Mouse (Mus musculus): Measurements from ENCODE around the gene Capsl. TPM values are rescaled to one million over a fixed set of nuclear protein-coding genes. Genes with fewer than 3 reads are reported as not detected.

Gene Capsl
- polyA plus RNA-seq, 1 experiment from 2014 or later: 0.65 TPM

DNA sequence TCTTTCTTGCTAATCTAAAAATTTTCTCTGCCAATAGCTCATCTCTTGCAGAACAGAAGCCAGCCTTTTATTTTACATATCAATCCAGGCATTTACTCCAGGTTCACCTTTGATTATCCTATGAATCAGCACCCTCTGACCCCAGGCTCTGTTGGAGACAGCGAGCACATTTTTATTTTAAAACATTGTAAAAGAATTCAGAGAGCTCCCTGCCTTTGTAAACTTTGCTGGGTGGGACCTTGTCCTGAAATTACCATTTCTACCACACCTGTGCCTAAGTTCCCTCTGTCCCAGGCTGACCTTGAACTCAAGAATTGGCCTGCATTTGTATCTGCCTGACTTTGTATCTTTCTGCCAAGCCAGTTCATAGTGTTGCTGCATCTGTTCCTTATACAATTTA is 17.0 kb downstream of the Capsl start:
- Histone ChIP-seq H3K9ac (replicated peaks) (no peak overlapping the region), H3K9me3 (ENCODE audit: low read length) (no peaks in the 10 kb centered on the region), H3K4me2 (ENCODE audit: low read depth, low read length) (no peak overlapping the region), H3K27me3 (ENCODE audit: insufficient read depth, low read length) (no peaks in the 10 kb centered on the region), H3K27ac (ENCODE audit: low read depth) (no peak overlapping the region), H3K4me1 (ENCODE audit: insufficient read depth) (no peaks in the 10 kb centered on the region), H3K36me3 (replicated peaks; ENCODE audit: insufficient read depth, low read length) (no peaks in the 10 kb centered on the region), H3K4me3 (ENCODE audit: low read depth, low read length) (no peak overlapping the region)
- ATAC-seq (no peak), DNase-seq (no peak)
- TF ChIP-seq EP300 (IDR thresholded peaks at IDR 0.05; ENCODE audit: low read depth) (no peak), CTCF (IDR thresholded peaks at IDR 0.05; ENCODE audit: low read depth) (no peak)
- WGBS (ENCODE audit: insufficient replicate concordance): 62% methylated on average over 1 of the region's 1 CpGs

DNA sequence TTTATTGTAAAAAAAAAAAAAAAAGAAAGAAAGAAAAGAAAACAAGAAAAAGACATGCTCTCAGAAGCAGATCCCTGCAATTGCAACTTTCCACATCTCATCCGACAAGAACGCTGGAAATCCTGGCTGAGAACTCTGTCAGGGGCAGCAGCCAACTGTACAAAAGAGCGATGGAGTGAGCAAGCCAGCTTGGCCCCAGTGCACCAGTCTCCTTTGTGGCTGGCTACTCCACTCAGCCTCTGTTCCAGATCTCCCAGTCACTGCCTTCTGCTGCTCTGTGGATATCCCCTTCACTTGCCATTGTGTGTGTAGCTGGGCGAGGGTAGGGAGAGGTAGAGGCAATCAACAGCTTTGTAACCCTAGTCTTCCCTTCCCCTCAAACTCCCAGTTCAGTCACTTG is 18.4 kb downstream of the Capsl start:
- no peak for ATAC-seq

DNA sequence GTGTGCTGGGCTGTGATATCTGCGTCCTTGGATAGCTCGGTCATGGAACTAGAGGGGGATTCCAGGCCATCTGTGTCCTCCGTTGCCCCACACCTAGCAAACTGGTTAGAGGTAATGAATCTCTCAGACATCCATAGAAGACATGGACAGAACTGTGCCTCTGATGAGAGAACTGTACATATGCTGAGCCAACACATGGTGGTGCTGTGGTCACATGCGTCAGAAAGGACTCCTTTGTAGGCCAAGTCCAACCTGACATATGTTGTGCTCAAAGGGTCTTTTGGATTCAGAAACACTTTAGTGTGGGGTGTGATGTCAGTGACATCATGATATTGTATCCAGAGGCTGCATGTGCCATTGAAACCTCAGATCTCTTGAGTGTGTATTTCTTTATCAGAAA is 19.4 kb downstream of the Capsl start:
- Histone ChIP-seq H3K27me3 (ENCODE audit: insufficient read depth, low read length) (no peaks in the 10 kb centered on the region), H3K9ac (replicated peaks) (no peak overlapping the region), H3K27ac (ENCODE audit: low read depth) (no peak overlapping the region), H3K4me1 (ENCODE audit: insufficient read depth) (no peaks in the 10 kb centered on the region), H3K9me3 (ENCODE audit: low read length) (no peaks in the 10 kb centered on the region), H3K36me3 (replicated peaks; ENCODE audit: insufficient read depth, low read length) (no peaks in the 10 kb centered on the region), H3K4me3 (ENCODE audit: low read depth, low read length) (no peak overlapping the region), H3K4me2 (ENCODE audit: low read depth, low read length) (no peak overlapping the region)
- 46% methylated on average over 4 of the region's 4 CpGs for WGBS (ENCODE audit: insufficient replicate concordance)
- ATAC-seq (peak; percentile 74), DNase-seq (peak; percentile 71)
- TF ChIP-seq EP300 (IDR thresholded peaks at IDR 0.05; ENCODE audit: low read depth): no peak
- peak; percentile 92 for TF ChIP-seq CTCF (IDR thresholded peaks at IDR 0.05; ENCODE audit: low read depth)

More for the DNA sequence above, 18.4 kb downstream of the Capsl start:
- Histone ChIP-seq H3K4me3 (ENCODE audit: low read depth, low read length) (no peak overlapping the region), H3K4me1 (ENCODE audit: insufficient read depth) (no peaks in the 10 kb centered on the region), H3K27me3 (ENCODE audit: insufficient read depth, low read length) (no peaks in the 10 kb centered on the region), H3K4me2 (ENCODE audit: low read depth, low read length) (no peak overlapping the region), H3K9me3 (ENCODE audit: low read length) (no peaks in the 10 kb centered on the region), H3K36me3 (replicated peaks; ENCODE audit: insufficient read depth, low read length) (no peaks in the 10 kb centered on the region), H3K27ac (ENCODE audit: low read depth) (no peak overlapping the region), H3K9ac (replicated peaks) (no peak overlapping the region)
- 78% methylated on average over 4 of the region's 4 CpGs for WGBS (ENCODE audit: insufficient replicate concordance)
- no peak for TF ChIP-seq EP300 (IDR thresholded peaks at IDR 0.05; ENCODE audit: low read depth)
- no peak for TF ChIP-seq CTCF (IDR thresholded peaks at IDR 0.05; ENCODE audit: low read depth)
- no peak for DNase-seq

DNA sequence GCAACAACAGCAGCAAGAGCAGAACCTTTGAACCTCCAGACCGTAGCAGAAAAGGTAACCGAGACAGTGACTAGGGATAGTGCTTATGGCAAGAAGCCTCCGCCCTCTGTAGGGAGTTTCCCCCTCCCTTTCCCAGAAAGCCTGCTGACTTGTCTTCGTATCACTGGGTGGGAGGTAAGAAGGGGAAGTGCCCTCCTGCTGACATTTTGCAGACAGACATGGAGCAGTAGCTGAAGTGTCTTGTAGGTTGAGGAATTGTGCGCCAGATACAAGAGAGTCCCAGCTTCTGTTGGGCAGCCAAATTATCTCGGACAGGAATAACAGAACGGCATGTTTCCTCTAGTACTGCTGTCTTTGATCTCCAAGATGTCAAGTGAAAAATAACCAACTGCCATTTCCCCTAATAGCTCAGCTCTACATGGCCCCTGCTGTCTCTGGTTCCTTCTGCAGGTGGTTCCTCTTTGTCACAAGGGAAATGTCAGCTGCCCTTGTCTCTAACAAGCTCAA is 27.7 kb downstream of the Capsl start:
- peak; percentile 26 for DNase-seq
- Histone ChIP-seq H3K4me1 (ENCODE audit: insufficient read depth) (peaks cover 10% of the 10 kb centered on the region), H3K27me3 (ENCODE audit: insufficient read depth, low read length) (no peaks in the 10 kb centered on the region), H3K9ac (replicated peaks) (0 out of 2 replicates have a peak overlapping the region, but pooled peaks have one; percentile 35), H3K9me3 (ENCODE audit: low read length) (no peaks in the 10 kb centered on the region), H3K4me3 (ENCODE audit: low read depth, low read length) (no peak overlapping the region), H3K4me2 (ENCODE audit: low read depth, low read length) (peak overlapping the region; percentile 55), H3K36me3 (replicated peaks; ENCODE audit: insufficient read depth, low read length) (no peaks in the 10 kb centered on the region), H3K27ac (ENCODE audit: low read depth) (peak overlapping the region; percentile 86)
- TF ChIP-seq CTCF (IDR thresholded peaks at IDR 0.05; ENCODE audit: low read depth) (no peak), EP300 (IDR thresholded peaks at IDR 0.05; ENCODE audit: low read depth) (peak; percentile 81)
- WGBS (ENCODE audit: insufficient replicate concordance): 17% methylated on average over 7 of the region's 7 CpGs
- ATAC-seq: peak; percentile 82

DNA sequence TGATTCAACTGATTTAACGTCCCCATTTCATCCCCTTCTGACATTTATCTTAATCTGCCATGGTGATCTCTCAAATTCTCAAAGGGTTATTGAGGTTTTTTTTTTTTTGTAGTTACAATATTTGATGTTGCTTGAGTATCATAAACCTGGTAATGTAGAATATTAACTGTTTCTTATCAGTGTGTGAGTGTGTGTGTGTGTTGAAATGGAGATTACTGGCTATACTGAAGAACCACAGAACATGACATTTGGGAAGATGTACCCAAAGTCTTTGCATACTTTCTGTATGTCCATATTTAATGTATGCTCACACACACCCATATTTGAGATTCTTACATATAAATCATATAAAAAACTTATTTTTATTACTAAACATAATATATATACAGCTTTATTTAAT is 28.2 kb downstream of the Capsl start:
- Histone ChIP-seq H3K27ac (ENCODE audit: low read depth) (peak overlapping the region; percentile 86), H3K9me3 (ENCODE audit: low read length) (no peaks in the 10 kb centered on the region), H3K4me2 (ENCODE audit: low read depth, low read length) (peak overlapping the region; percentile 55), H3K4me3 (ENCODE audit: low read depth, low read length) (no peak overlapping the region), H3K4me1 (ENCODE audit: insufficient read depth) (peaks cover 10% of the 10 kb centered on the region), H3K36me3 (replicated peaks; ENCODE audit: insufficient read depth, low read length) (no peaks in the 10 kb centered on the region), H3K27me3 (ENCODE audit: insufficient read depth, low read length) (no peaks in the 10 kb centered on the region), H3K9ac (replicated peaks) (no peak overlapping the region)
- TF ChIP-seq EP300 (IDR thresholded peaks at IDR 0.05; ENCODE audit: low read depth) (no peak), CTCF (IDR thresholded peaks at IDR 0.05; ENCODE audit: low read depth) (no peak)
- 9% methylated on average over 1 of the region's 1 CpGs for WGBS (ENCODE audit: insufficient replicate concordance)
- DNase-seq (no peak), ATAC-seq (no peak)

DNA sequence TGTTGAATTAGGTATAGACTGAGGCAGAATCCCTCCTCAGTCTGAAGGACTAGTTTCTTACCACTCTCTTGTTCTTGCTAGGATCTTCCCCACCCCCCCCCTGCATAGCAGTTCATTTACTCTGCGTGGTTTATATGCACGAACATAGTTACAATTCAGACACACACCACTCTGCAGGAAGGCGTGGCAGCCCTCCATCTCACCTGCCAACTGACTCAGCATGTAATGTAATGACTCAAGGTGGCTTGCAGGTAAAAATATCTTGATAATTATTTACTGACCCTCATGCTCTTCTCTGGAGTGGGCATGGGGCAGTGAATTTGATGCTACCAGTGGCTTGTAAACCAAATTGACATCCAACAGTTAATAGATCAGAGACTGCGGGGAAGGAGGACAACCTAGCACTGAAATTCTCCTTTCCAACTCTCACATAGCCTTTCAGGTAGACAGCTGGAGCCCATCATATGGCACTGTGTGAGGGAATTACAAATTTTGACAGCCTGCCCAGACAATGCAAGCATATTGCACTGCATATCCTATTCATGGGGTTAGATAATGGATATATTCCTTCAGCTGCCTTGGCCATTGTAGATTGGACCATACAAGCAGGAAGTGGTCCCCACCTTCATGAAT is 35.3 kb downstream of the Capsl start:
- Histone ChIP-seq H3K4me1 (ENCODE audit: insufficient read depth) (peaks cover 7% of the 10 kb centered on the region; the same call in 1 of the 2 replicates), H3K4me2 (ENCODE audit: low read depth, low read length) (no peak overlapping the region), H3K4me3 (ENCODE audit: low read depth, low read length) (no peak overlapping the region), H3K36me3 (replicated peaks; ENCODE audit: insufficient read depth, low read length) (no peaks in the 10 kb centered on the region), H3K9me3 (ENCODE audit: low read length) (no peaks in the 10 kb centered on the region), H3K27me3 (ENCODE audit: insufficient read depth, low read length) (no peaks in the 10 kb centered on the region), H3K27ac (ENCODE audit: low read depth) (no peak overlapping the region), H3K9ac (replicated peaks) (no peak overlapping the region)
- TF ChIP-seq CTCF (IDR thresholded peaks at IDR 0.05; ENCODE audit: low read depth) (no peak), EP300 (IDR thresholded peaks at IDR 0.05; ENCODE audit: low read depth) (no peak)
- 81% methylated on average over 4 of the region's 4 CpGs for WGBS (ENCODE audit: insufficient replicate concordance)
- no peak for DNase-seq
- ATAC-seq: no peak
